Mouse (Mus musculus): ENCODE data around the gene Gm49388. TPM values are rescaled to one million over a fixed set of nuclear protein-coding genes. Genes with fewer than 3 reads are reported as not detected.

The Gm49388 gene
- polyA plus RNA-seq, 1 experiment from 2014 or later = not detected

- Histone ChIP-seq H3K27me3 (replicated peaks; ENCODE audit: control insufficient read depth, insufficient read depth, low read length) (no peaks in the 10 kb centered on the region), H3K4me2 (ENCODE audit: low read length) (no peak overlapping the region), H3K9ac (replicated peaks; ENCODE audit: low read depth, low read length) (no peak overlapping the region), H3K4me1 (replicated peaks; ENCODE audit: control insufficient read depth, insufficient read depth, low read length) (peaks cover 24% of the 10 kb centered on the region), H3K4me3 (replicated peaks; ENCODE audit: low read length) (no peak overlapping the region), H3K9me3 (ENCODE audit: control insufficient read depth, low read length) (no peaks in the 10 kb centered on the region), H3K27ac (ENCODE audit: low read length) (no peak overlapping the region), H3K36me3 (ENCODE audit: control insufficient read depth, insufficient read depth) (peaks cover 29% of the 10 kb centered on the region)
- no peak for ATAC-seq
- WGBS = 93% methylated on average over 19 of the region's 19 CpGs
These were observed 17.6 kb upstream of the Gm49388 start for GRCm38 (mm10) chr7:127767671-127768345.

DNA sequence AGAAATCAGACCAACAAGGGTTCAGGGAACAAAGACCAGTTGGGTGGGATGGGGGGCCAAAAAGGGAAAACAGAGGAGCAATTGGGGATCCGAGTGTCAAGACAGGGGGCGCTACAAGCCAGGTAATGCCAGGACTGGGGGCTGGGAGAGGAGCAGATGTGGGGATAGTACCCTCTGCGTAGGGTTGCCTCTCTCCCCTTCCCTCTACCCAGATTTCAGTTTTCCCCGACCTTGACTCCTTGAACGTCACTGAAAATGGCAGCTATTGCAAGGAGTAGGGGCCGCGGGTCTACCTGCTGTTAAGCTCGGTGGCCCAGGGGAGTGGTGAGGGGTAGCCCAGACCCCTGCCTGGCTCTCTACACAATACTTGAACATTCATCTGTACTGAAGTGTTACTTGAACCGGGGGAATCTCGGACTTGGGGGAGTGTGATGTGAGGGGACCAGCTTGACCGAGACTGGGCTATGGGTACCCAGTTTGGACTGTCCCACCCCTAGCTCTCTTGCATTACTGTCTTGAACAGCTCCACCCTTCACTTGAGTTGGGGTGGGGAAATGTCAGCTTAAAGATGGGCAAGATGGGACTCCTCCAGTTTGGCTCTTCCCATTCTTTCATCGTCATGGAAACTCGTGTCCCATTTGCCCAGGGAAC is 16.9 kb upstream of the Gm49388 start:
- ATAC-seq = no peak
- 47% methylated on average over 13 of the region's 13 CpGs for WGBS
- Histone ChIP-seq H3K9me3 (ENCODE audit: control insufficient read depth, low read length) (no peaks in the 10 kb centered on the region), H3K4me2 (ENCODE audit: low read length) (peak overlapping the region; percentile 16; the same call in 1 of the 2 replicates), H3K4me1 (replicated peaks; ENCODE audit: control insufficient read depth, insufficient read depth, low read length) (peaks cover 24% of the 10 kb centered on the region), H3K4me3 (replicated peaks; ENCODE audit: low read length) (no peak overlapping the region), H3K36me3 (ENCODE audit: control insufficient read depth, insufficient read depth) (peaks cover 26% of the 10 kb centered on the region), H3K9ac (replicated peaks; ENCODE audit: low read depth, low read length) (no peak overlapping the region), H3K27ac (ENCODE audit: low read length) (no peak overlapping the region), H3K27me3 (replicated peaks; ENCODE audit: control insufficient read depth, insufficient read depth, low read length) (no peaks in the 10 kb centered on the region)

DNA sequence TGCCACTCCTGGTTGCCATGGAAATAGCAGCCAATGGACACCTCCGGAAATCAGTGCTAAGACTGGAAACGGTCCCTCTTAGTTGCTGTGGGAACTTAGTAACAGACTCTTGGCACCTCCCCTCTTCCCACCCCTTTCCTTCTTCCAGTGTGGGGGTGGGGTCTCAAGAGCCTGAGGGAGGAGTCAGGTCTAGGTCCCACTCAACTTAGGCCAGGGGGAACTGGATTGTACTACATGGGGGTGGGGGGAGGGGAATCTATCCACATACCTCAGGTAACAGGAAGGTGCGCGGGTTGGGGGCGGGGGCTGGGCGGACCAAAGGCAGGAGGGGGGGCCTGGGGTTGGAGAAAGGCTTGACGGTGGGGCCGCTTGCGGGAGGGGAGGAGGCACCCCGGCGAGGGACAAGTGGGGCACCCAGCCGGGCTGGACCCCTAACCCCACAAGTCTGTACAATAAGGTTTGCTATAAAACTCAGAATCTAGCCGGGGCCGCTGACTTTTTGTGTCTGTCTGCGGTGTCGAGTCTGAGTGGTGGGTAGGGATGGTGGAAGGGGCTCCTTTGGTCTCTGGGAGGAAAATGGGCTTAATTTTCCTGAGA is 16.3 kb upstream of the Gm49388 start:
- Histone ChIP-seq H3K9ac (replicated peaks; ENCODE audit: low read depth, low read length) (peak overlapping the region; percentile 71), H3K27ac (ENCODE audit: low read length) (peak overlapping the region; percentile 68), H3K27me3 (replicated peaks; ENCODE audit: control insufficient read depth, insufficient read depth, low read length) (no peaks in the 10 kb centered on the region), H3K4me2 (ENCODE audit: low read length) (peak overlapping the region; percentile 72), H3K36me3 (ENCODE audit: control insufficient read depth, insufficient read depth) (peaks cover 21% of the 10 kb centered on the region), H3K9me3 (ENCODE audit: control insufficient read depth, low read length) (no peaks in the 10 kb centered on the region), H3K4me1 (replicated peaks; ENCODE audit: control insufficient read depth, insufficient read depth, low read length) (peaks cover 24% of the 10 kb centered on the region), H3K4me3 (replicated peaks; ENCODE audit: low read length) (peak overlapping the region; percentile 53)
- WGBS = under 1% methylated on average over 16 of the region's 16 CpGs
- peak; percentile 90 for ATAC-seq

DNA sequence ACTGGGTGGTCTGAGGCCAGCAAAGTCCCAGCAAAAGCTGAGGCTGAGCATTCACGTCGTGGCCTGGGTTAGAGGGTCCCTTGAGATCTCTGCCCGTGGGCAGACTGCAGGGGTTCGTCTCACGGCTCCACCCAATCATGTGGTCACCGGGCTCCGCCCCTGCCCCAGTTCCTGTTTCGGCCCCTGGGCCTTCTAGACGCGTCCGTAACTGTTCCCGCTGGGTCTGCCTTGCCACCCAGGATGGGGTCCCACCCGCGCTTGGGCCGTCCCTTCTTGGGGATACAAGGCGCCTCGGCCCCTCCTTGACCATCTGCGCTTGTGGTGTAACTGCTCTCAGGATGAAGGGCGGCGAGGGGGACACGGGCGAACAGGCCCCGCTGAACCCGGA is 15.8 kb upstream of the Gm49388 start, which contains the start of gene Orai3:
Orai3 (plus strand) TSS at position 165 of the 388 bp plus-strand sequence.
- peak; percentile 52 for ATAC-seq
- H3K27ac ChIP-seq (ENCODE audit: low read length) = peak within 1 kb of the TSS; percentile 68
- under 1% methylated on average over 24 of the region's 24 CpGs for WGBS
- H3K9ac ChIP-seq (replicated peaks; ENCODE audit: low read depth, low read length) = peak within 1 kb of the TSS; percentile 71
- H3K9me3 ChIP-seq (ENCODE audit: control insufficient read depth, low read length) = no peaks in the 10 kb centered on the region
- H3K27me3 ChIP-seq (replicated peaks; ENCODE audit: control insufficient read depth, insufficient read depth, low read length) = no peaks in the 10 kb centered on the region
- peak within 1 kb of the TSS; percentile 72 for H3K4me2 ChIP-seq (ENCODE audit: low read length)
- peak within 1 kb of the TSS; percentile 53 for H3K4me3 ChIP-seq (replicated peaks; ENCODE audit: low read length)
- H3K36me3 ChIP-seq (ENCODE audit: control insufficient read depth, insufficient read depth) = peaks cover 19% of the 10 kb centered on the region
- peaks cover 24% of the 10 kb centered on the region for H3K4me1 ChIP-seq (replicated peaks; ENCODE audit: control insufficient read depth, insufficient read depth, low read length)

- H3K27ac ChIP-seq (ENCODE audit: low read length) = peak overlapping the region; percentile 68
- H3K9ac ChIP-seq (replicated peaks; ENCODE audit: low read depth, low read length) = peak overlapping the region; percentile 71
- no peaks in the 10 kb centered on the region for H3K27me3 ChIP-seq (replicated peaks; ENCODE audit: control insufficient read depth, insufficient read depth, low read length)
- no peaks in the 10 kb centered on the region for H3K9me3 ChIP-seq (ENCODE audit: control insufficient read depth, low read length)
- H3K4me3 ChIP-seq (replicated peaks; ENCODE audit: low read length) = peak overlapping the region; percentile 53
- H3K4me1 ChIP-seq (replicated peaks; ENCODE audit: control insufficient read depth, insufficient read depth, low read length) = peaks cover 24% of the 10 kb centered on the region
- peaks cover 16% of the 10 kb centered on the region for H3K36me3 ChIP-seq (ENCODE audit: control insufficient read depth, insufficient read depth)
- WGBS = 4% methylated on average over 27 of the region's 27 CpGs
- ATAC-seq = peak; percentile 19
- H3K4me2 ChIP-seq (ENCODE audit: low read length) = peak overlapping the region; percentile 72
These were observed 15.1 kb upstream of the Gm49388 start for GRCm38 (mm10) chr7:127770039-127770905.

DNA sequence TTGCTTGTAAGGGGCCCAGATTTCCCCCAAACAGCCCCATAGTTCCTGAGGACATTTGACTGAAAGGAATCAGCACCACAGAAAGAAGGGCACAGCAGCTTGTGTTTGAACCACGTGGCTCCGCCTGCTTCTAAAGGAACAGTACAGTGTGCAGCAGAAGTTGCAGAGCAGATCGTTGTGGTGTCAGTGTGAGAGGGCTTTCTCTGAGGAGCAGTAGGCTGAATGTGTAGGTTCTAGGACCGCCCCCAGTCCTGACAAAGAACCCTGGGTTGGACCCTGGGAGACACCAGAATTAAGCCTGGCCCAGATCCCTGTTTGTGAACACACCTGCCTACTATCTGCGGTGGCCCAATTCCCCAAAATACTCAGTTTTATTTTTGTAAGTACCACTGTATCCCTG is 14.1 kb upstream of the Gm49388 start:
- H3K4me1 ChIP-seq (replicated peaks; ENCODE audit: control insufficient read depth, insufficient read depth, low read length) = peaks cover 27% of the 10 kb centered on the region
- peaks cover 9% of the 10 kb centered on the region for H3K36me3 ChIP-seq (ENCODE audit: control insufficient read depth, insufficient read depth)
- no peak for ATAC-seq
- no peaks in the 10 kb centered on the region for H3K27me3 ChIP-seq (replicated peaks; ENCODE audit: control insufficient read depth, insufficient read depth, low read length)
- H3K9me3 ChIP-seq (ENCODE audit: control insufficient read depth, low read length) = no peaks in the 10 kb centered on the region
- H3K27ac ChIP-seq (ENCODE audit: low read length) = no peak overlapping the region
- H3K4me3 ChIP-seq (replicated peaks; ENCODE audit: low read length) = no peak overlapping the region
- 71% methylated on average over 5 of the region's 5 CpGs for WGBS
- H3K4me2 ChIP-seq (ENCODE audit: low read length) = no peak overlapping the region
- H3K9ac ChIP-seq (replicated peaks; ENCODE audit: low read depth, low read length) = no peak overlapping the region

DNA sequence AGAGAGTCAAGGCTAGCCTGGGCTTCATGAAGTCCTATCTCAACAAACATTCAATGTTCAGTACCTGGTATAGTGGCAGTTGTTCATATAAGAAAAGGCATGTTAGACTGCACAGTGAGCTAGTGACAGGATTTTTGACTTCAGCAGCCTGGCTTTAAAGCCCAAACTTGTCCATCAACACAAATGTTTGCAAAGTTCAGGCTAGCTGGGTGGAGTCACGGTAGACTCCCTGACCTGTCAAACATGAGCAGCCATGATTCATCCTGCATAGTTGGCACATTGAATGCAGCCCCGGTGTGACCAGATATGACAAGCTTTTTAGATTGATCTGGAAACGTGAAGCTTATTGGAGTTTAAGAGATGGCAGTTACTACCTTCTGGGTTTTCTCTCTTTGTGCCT is 13.3 kb upstream of the Gm49388 start:
- Histone ChIP-seq H3K4me2 (ENCODE audit: low read length) (no peak overlapping the region), H3K9me3 (ENCODE audit: control insufficient read depth, low read length) (no peaks in the 10 kb centered on the region), H3K4me3 (replicated peaks; ENCODE audit: low read length) (no peak overlapping the region), H3K27ac (ENCODE audit: low read length) (no peak overlapping the region), H3K9ac (replicated peaks; ENCODE audit: low read depth, low read length) (no peak overlapping the region), H3K4me1 (replicated peaks; ENCODE audit: control insufficient read depth, insufficient read depth, low read length) (peaks cover 27% of the 10 kb centered on the region), H3K36me3 (ENCODE audit: control insufficient read depth, insufficient read depth) (peaks cover 6% of the 10 kb centered on the region), H3K27me3 (replicated peaks; ENCODE audit: control insufficient read depth, insufficient read depth, low read length) (no peaks in the 10 kb centered on the region)
- WGBS = 82% methylated on average over 3 of the region's 3 CpGs
- no peak for ATAC-seq

DNA sequence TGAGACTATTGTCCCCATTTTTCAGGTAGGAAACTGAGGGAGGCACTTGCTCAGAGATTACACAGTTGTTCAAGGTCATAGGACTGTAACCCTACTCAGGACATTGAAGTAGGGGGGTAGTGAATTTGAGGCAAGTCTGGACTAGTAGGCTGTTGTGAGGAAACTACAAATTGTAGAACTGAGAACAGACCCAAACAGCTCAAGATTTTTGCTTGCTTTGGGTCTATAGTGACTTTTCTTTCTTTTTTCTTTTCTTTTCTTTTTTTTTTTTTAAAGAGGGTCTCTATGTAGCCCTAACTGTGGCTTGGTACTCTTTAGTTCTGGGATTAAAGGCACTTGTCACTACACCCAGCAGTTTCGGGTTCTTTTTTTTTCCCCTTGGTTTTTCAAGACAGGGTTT is 12.9 kb upstream of the Gm49388 start:
- Histone ChIP-seq H3K4me2 (ENCODE audit: low read length) (no peak overlapping the region), H3K36me3 (ENCODE audit: control insufficient read depth, insufficient read depth) (peaks cover 3% of the 10 kb centered on the region), H3K4me1 (replicated peaks; ENCODE audit: control insufficient read depth, insufficient read depth, low read length) (peaks cover 27% of the 10 kb centered on the region), H3K4me3 (replicated peaks; ENCODE audit: low read length) (no peak overlapping the region), H3K9me3 (ENCODE audit: control insufficient read depth, low read length) (no peaks in the 10 kb centered on the region), H3K9ac (replicated peaks; ENCODE audit: low read depth, low read length) (no peak overlapping the region), H3K27ac (ENCODE audit: low read length) (no peak overlapping the region), H3K27me3 (replicated peaks; ENCODE audit: control insufficient read depth, insufficient read depth, low read length) (no peaks in the 10 kb centered on the region)
- WGBS = 94% methylated on average over 1 of the region's 1 CpGs
- ATAC-seq = no peak

All from forebrain, embryonic 16.5 days (tissue).